Mouse (Mus musculus): Measurements from ENCODE around the gene Lbh.

The Lbh gene

GRCm38 (mm10) chr17:72939569-72939899 is 21.4 kb downstream of the Lbh start:
- no peak for DNase-seq (ENCODE audit: low spot score)

- DNase-seq (ENCODE audit: low spot score) = no peak
Measured at GRCm38 (mm10) chr17:72944368-72944767, 26.3 kb downstream of the Lbh start.

GRCm38 (mm10) chr17:72947111-72947859 is 29.2 kb downstream of the Lbh start:
- no peak for DNase-seq (ENCODE audit: low spot score)

GRCm38 (mm10) chr17:72948119-72948518 is 30.0 kb downstream of the Lbh start:
- DNase-seq (ENCODE audit: low spot score) = no peak

- no peak for DNase-seq (ENCODE audit: low spot score)
Measured at GRCm38 (mm10) chr17:72949247-72949701, 31.2 kb downstream of the Lbh start.

- DNase-seq (ENCODE audit: low spot score) = no peak
Measured at GRCm38 (mm10) chr17:72951331-72951730, 33.2 kb downstream of the Lbh start.

DNA sequence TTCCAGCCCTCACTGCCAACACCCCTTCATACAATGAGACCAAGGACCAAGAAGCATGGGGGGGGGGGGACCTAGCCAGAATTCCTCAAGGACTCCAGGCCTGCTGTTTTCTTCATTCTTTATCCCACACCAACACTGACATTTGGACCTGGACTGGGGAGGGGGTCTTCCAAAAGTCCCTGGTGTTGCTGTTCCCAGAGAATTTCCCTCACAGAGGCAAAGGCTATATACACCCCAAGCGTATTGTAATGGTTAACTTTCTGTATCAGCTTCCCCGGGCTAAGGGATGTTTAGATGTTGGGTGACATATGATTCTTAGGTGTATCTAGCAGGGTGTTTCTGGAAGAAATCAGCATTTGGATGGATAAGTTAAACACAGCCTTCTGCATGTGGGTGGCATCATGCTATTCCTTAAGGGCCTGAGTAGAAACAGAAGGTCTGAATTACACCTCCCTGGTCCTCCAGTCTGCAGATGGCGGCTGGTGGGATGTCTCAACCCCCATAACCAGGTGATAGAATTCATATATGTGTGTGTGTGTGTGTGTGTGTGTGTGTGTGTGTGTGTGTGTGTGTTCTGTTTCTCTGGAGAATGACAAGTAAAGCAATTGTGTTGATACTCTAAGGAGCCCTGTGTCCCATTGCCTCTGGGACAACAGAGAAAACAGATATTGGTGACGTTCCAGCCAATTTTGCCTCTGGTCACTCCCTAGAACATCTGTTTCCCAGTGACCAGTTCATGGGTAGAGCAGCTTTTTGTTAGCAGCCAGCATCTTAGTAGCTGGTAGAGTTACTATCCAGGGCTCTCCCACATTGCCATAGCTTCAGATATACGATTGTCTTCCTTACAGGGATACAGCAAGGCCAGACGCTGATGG is 35.9 kb downstream of the Lbh start:
- DNase-seq (ENCODE audit: low spot score) = no peak

DNA sequence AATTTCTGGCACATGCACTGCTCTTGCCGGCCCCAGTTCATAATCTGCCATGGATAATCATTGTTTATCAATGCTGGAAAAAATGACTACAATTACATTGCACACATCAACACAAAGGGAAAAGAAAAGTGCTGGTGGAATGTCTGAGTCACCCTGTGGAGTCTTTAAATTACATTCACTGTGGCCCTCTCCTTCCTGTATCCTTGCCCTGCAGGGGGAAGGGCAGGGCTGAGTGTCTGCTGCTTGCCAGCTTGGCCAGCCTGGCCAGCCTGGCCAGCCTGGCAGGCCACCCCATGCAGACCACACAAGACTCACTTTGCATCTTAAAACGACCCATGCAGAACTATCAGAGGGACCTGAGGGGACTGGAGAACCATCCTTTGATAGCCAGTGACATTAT is 37.4 kb downstream of the Lbh start:
- no peak for DNase-seq (ENCODE audit: low spot score)

DNA sequence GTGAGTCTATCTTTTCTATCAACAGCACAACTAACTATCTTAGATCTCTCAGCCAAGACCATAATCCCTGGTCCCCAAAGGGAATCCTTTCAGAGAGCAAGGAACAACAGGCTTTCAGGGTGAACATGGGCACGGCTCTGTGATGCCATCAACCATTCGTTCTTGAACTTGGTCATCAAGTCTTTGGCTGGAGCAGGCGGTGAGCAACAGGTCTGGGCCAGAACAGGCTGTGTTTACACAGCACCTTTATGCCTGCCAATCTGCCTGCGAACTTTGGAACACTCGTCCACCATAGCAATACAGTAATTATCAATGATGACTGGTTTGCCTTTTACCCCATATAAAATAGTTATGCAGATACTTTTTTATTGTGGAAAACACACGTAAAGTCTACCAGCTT is 38.9 kb downstream of the Lbh start:
- no peak for DNase-seq (ENCODE audit: low spot score)

- DNase-seq (ENCODE audit: low spot score) = no peak
Measured at GRCm38 (mm10) chr17:72958886-72959285, 40.8 kb downstream of the Lbh start.

DNA sequence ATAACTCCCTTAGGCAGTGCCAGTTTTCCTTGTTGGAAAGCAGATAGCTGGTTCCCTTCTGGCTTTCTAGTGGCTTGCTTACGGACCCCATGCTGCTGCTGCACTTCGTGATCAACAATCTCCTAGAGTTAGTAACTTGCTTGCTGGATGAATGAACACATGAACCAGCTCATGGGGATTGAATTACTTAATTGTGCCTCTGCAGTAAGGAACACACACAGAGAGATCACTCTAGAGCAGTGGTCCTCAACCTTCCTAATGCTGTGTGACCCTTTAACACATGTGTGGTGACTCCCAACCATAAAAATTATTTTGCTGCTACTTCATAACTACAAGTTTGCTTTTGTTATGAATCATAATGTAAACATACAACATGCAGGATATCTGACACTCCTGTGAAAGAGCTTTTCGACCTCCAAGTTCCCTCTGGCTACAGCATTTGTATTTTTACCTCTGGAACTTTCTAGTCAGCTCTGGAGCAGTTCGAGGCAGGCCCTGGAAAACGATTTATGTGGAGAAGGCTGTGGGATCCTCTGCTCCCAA is 41.5 kb downstream of the Lbh start:
- DNase-seq (ENCODE audit: low spot score) = no peak

- no peak for DNase-seq (ENCODE audit: low spot score)
Measured at GRCm38 (mm10) chr17:72960243-72960642, 42.1 kb downstream of the Lbh start.

DNA sequence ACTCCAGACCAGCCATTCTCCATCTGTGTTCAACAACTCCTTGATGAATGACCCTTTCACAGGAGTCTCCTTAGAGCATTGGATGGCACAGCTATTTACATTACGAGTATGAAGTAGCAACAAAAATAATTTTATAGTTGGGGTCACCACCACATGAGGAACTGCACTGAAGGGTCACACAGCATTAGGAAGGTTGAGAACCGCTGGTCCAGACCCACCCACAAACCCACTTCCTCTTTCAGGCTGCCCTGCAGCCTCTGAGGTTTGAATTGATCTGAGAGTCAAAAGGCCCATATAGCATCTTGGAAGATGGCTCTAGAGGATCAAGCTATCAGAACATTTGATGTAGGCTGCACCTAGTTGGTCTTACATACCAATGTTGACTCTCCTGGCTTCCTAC is 42.8 kb downstream of the Lbh start:
- DNase-seq (ENCODE audit: low spot score) = no peak

GRCm38 (mm10) chr17:72961953-72962630 is 44.0 kb downstream of the Lbh start:
- no peak for DNase-seq (ENCODE audit: low spot score)

DNA sequence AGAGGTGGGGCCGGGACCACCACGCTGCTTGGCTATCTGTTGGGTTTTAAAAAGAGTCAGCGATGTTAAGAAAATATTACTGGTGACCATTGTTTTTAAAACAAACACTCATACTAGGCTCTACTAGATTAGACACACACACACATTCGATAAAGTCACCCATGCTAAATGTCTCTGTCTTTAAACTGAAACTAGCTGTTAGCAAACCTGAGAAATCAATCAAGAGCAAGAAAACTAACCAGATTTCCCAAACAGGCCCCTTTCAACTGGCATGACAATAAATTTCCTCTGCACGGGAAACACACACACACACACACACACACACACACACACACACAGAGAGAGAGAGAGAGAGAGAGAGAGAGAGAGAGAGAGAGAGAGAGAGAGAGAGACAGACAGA is 47.6 kb downstream of the Lbh start:
- DNase-seq (ENCODE audit: low spot score) = no peak

DNA sequence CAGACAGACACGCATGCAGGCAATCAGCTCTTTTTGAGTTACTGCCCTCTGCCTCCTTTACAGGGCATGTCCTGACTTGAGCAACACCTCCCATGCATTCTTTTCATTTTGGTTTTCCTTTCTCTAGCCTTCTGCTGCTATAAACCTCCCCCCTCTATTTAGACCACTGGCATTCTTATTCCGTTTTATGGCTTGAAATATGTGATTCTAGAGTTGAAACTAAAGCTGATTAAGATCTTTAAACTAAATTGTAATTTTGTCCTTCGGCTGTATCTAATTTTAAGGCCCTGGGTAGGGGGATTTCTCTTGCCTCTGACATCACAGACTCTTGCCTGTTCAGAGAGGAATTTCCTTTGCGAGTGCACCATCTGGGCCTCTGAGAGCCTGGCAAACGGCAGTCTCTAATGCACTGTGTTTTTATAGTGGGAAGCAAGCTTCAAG is 48.0 kb downstream of the Lbh start:
- DNase-seq (ENCODE audit: low spot score) = no peak

DNA sequence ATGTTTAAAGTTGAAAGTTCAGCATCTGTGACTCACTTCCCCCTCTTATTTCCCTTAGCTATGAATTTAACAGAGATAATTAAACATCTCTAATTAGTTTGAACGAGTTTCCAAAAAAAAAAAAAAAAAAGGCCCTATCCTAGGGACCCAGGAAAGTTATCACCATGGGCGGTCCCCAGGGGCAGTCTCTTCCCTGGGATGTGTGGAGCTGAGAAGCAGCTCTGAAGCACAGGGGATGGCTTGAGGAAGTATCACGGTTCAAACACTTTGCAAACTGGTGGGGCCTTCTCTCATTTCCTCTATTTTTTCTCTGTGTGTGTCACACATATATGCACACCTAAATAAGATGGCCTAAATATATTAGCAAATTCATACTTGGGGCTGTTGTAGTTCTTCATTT is 48.8 kb downstream of the Lbh start:
- no peak for DNase-seq (ENCODE audit: low spot score)

DNA sequence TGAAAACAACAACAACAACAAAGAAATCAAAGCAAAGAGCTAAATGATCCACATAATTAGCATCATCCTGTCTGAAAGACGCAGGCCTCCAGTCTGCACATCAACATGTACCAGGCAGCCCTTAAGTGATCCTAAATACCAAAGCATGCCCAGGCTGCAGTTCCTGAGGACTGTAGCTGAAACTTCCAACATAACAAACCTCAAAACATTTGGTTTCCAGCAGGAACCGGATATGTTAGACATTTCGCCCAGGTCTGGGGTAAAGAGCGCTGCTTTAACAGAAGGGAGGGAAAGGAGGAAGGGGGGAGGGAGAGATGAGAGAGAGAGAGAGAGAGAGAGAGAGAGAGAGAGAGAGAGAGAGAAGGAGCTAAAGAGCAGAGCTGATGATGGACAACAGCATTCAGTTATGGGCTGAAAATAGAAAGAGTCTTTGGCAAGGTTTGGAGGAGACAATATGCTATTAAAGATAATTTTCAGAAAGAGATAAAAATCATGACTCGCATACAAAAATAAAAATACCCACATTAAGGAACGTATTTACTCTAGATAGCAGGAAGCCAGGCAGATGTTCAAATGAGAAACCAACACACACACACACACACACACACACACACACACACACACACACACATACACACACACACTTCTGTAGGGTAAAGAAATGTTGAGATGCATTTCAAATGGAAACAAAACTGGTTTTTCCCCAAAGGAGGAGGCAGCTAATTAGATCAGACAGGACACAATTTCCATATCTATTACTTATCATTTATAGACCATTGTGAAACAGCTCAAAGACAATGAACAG is 49.5 kb downstream of the Lbh start:
- DNase-seq (ENCODE audit: low spot score) = no peak

GRCm38 (mm10) chr17:72968666-72969065 is 50.6 kb downstream of the Lbh start:
- no peak for DNase-seq (ENCODE audit: low spot score)

- DNase-seq (ENCODE audit: low spot score) = no peak
Measured at GRCm38 (mm10) chr17:72970631-72971161, 52.6 kb downstream of the Lbh start.

DNA sequence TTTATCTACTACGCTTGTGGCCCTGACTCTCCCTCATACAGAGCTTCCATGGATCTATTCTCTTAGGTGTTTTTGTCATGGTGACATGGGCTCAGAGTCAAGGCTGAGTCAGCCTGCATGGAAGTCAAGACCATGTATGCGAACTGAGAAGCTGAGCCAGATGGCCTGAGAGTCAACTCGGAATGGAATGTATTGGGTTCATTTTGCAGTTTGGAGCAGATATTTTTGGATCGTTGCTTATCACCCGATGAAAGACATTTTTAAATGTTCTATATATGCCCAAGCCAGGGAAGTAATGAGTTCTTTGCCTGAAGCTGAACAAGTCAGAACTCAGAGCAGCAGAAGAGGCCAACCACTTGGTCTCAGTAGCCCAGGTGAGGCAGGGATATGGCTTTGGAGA is 54.9 kb downstream of the Lbh start:
- no peak for DNase-seq (ENCODE audit: low spot score)

All from ovary, adult 18-20 months (tissue).